Mouse (Mus musculus) right cerebral cortex, postnatal 4 days (tissue): Measurements from ENCODE around the gene Actr2.
"Not testable (repeated sequence)": the region's sequence is repeated elsewhere in the genome, so short reads cannot be mapped to it uniquely, and the experiment has no call there.

Source experiments
- DNase-seq: peaks from one replicate; pipeline ENCODE4 v3.0.0-alpha.2; 2022

Actr2 gene

DNA sequence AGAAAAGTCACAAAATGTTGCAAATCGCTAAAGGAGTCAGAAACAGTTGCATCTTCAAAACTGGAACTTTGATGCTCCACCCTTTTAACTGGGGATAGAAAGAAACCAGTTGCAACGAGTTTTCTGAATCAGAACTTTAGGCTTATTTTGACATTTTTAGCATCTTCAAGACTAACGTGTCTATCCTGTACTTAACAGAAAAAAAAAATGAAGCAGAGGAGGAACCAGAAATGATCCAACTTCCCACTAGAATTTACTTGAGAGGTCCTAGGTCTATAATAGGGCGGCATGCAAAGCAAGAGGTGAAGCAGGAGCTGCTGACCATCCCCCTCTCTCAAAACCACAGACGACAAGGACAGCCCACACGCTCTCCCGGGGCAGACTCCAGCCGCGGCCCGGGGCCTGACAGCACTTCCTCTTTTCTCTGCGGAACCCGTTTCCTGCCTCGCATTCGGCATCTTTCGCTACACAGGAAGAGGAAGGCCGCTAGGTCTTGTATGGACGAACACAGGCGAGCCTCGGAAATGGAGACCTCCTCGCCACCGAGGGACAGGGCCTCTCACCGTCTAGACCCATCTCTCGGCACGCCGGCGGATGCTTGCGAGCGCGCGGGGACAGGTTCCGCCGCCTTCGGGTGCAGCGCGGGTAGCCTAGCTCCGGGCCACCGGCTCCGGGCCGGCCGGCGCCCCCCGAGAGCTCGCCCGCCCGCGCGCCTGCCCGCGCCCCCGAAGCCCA lies 540 bp downstream of the Actr2 start:
- peak; percentile 54 for DNase-seq

DNA sequence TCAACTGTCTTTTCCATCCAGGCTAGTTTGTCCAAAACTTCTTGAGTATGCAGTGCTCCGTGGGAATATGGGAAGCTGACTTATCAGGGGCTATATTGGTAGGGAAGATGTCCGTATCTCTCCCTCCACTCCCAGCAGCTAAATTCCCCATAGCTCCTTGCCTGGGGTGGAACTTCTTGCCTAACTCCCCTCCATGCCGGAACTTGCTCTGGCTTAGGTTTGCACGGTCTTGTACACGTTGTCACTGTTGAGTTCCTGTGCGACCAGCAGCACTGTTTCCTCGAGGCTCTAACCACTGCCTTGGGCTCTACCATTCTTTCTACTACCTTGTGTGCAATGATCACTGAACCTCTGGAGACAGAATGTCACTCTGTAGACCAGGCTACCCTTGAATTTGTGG lies 4.6 kb downstream of the Actr2 start:
- no peak for DNase-seq

DNA sequence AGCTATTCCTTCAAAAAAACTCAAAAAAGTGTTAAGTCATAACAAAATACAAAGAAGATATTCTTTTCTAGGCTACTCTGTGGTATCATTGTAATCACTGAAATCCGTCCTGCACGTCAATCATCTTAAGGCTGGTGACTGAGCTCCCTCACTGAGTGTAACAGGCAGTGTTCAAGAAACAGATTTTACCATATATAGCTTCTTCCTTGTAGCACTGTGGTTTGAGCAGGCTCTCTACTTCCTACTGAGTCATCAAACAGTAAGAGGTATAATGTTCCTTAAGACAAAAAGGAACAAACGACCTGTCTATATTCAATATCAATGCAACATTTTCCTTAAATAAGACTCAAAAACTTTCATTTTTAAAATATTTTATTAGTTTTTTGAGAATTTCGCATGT lies 5.0 kb downstream of the Actr2 start:
- no peak for DNase-seq

DNA sequence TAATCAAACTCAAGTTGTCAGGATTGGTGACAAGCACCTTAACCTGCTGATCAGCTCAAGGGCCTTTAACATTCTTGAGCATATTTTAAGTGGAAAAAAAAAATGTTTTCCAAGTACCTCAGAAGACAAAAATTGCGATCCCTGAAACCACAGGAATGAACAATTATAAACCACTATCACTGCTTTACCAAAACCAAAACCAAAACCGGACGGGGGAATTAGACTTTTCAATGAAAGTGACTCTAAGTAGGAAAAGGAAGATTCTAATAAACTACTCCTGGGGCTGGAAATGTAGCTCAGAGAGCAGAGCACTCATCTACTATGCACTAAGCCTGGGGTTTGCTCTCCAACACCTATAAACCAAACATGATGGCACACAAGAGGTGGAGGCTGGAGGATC lies 5.8 kb downstream of the Actr2 start:
- DNase-seq = no peak

DNA sequence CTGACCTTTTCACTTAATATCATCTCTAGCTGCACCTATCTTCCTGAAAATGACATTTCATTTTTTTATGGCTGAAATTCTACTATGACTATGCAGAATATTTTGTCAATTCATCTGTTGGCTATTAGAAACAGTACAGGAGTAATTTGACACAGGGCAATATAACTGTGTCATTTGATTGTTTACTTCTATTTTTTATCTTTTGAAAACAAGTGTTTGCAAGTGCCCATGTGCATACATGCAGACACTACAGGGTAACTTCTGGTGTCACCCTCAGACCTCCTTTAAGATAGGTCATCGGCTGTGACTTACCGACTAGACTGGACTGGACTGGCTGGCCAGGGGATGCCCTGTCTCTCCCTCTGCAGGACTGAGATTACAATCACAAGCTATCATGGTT lies 8.8 kb downstream of the Actr2 start:
- DNase-seq = no peak

- DNase-seq = no peak
Measured at GRCm38 (mm10) chr11:20086306-20086705, 26.4 kb downstream of the Actr2 start.

- DNase-seq = no peak
Measured at GRCm38 (mm10) chr11:20085635-20086034, 27.1 kb downstream of the Actr2 start.

- no peak for DNase-seq
Measured at GRCm38 (mm10) chr11:20075415-20075814, 37.3 kb downstream of the Actr2 start.

- DNase-seq = no peak
Measured at GRCm38 (mm10) chr11:20072826-20073225, 39.9 kb downstream of the Actr2 start.

GRCm38 (mm10) chr11:20072174-20072573 lies 40.5 kb downstream of the Actr2 start:
- DNase-seq = no peak

GRCm38 (mm10) chr11:20068346-20069004 lies 44.2 kb downstream of the Actr2 start:
- no peak for DNase-seq

DNA sequence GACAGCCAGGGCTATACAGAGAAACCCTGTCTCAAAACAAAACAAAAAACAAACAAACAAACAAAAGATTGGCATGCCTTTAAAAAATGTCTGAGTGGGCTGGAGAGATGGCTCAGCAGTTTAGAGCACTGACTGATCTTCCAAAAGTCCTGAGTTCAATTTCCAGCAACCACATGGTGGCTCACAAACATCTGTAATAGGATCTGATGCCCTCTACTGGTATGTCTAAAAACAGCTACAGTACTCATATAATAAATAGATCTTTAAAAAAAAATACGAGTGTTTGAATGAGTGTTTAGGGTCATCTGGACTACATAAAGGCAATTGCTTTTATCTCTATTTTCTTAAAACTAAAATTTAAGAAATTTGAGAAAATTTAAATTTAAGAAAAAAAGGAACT lies 45.2 kb downstream of the Actr2 start:
- DNase-seq = no peak

- no peak for DNase-seq
Measured at GRCm38 (mm10) chr11:20066106-20066505, 46.6 kb downstream of the Actr2 start.

- DNase-seq = no peak
Measured at GRCm38 (mm10) chr11:20064926-20065325, 47.8 kb downstream of the Actr2 start.

DNA sequence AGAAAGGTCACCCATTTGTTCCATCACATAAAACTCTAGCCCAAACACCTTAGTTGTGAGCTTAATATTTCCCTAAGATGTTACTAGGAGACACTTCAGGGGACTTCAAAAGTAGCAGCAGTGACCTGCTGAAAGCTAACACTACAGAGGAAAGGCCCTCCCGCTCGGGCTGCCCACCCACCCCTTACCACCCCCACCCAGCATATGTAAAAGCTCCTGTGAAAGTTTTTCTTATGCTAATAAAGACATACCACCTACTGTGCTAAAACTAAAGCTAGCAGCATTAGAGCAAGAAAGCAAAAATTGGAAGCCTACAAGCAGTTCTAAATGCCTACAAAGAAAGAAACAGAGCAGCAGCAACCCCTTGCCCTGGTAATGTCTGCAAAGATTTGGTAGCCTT lies 48.6 kb downstream of the Actr2 start:
- not testable (repeated sequence) for DNase-seq

DNA sequence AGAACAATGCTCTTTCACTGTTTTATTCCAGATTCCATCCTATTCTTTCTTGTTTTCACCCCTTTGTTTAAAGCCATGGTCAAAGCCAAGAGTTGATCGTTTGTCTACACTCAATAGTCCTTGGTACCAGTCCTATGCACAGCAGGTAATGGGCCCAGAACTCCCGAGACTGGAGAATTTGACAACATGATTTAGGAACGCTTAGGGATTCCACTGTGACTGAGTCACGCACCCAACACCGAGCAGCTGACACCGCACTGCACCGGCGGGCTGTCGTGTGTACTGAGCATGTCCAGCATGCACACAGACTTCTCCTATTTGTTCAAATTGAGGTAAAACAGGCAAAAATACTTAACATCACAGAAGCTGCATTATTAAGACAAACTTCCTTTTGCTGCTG lies 49.9 kb downstream of the Actr2 start:
- DNase-seq = not testable (repeated sequence)

DNA sequence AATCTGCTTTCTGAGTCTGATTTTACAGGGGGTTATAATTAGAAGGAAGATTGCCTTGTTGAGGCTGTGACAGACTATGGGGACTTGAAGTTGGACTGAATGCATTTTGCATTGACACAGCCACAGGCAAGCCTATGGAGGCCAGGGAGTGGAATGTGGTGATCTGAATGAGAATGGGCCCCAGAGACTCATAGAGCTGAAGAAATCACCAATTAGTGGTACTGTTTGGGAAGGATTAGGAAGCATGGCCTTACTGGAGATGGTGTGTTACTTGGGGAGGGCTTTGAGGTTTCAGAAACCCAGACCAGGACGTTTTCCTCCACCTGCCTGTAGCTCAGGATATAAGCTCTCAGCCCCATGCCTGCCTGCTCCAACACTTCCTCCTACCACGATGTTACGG lies 53.0 kb downstream of the Actr2 start:
- no peak for DNase-seq

DNA sequence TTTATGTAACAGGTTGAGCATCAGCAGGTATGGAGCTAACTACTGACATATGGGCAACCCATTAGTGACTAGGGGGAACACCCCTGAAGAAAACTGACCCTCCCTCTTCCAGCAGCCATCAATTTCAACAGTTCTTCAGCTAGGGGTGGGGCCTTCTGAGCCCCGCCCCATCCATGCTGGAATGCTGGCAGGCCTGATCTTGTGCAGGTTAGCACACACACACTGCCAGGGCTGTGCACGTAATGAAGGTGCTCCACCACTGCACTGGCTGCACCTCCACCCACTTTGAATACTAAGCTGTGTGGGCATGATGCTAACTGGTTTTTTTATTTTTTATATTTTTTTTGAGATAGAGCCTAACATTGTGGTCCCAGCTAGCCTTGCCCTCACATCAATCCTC lies 55.3 kb downstream of the Actr2 start:
- DNase-seq = no peak

DNA sequence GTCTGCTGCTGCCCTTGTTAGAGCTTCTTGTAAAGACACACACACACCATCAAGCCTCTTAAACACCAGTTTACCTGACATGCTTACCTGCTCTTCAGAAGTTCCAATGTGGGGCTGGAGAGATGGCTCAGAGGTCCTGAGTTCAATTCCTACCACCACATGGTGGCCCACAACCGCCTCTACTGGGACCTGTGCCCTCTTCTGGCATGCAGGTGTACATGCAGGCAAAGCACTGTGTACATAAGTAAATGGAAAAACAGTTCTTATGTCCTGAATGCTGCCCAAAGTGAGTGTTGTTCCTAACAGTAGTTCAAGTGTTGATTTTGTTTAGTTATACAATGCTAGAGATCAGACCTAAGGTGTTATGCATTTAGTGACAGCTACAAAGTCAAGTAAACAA lies 56.5 kb downstream of the Actr2 start:
- DNase-seq = no peak

GRCm38 (mm10) chr11:20054617-20055016 lies 58.1 kb downstream of the Actr2 start:
- DNase-seq = no peak

DNA sequence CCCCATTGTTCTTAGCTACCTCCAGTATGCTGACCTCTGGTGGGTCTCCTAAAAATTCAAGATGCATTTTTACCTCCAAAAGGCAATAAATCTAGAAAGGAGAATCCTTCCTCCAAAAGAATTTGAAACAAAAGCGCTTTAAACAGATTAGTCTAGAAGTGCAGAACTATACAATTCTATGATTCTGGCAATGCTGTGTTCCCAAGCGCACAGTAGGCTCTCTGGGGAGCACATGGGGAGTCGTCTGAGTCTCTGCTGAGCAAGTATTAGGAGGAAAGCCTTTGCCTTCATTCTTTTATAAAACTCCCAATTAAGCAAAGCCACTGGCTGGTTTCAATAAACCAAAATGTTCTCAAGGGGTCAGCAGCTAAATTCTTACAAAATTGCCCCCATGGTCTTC lies 58.8 kb downstream of the Actr2 start:
- DNase-seq = no peak

- DNase-seq = no peak
Measured at GRCm38 (mm10) chr11:20052814-20053536, 59.7 kb downstream of the Actr2 start.

- no peak for DNase-seq
Measured at GRCm38 (mm10) chr11:20045586-20045985, 67.1 kb downstream of the Actr2 start.

DNA sequence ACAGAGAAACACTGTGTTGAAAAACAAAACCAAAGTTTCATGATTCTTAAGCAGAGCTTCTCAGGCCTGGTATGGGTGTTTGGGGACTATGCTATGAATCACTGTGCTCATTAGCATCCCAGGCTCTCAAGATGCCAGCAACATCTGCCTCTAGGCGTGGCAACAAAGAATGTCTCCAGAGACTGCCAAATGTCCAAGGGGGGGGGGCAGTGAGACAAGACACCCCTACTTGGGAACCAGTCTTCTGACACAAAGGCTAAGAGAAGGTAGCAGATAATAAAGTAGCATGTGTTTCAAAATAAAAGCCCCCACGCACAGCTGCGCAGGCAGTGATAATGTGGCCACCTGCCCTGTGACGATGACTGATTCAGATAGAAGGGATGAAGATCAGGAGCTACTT lies 69.5 kb downstream of the Actr2 start:
- no peak for DNase-seq
